Mouse (Mus musculus) midbrain, postnatal 0 days (tissue): Measurements from ENCODE around the gene S1pr4. TPM values are rescaled to one million over a fixed set of nuclear protein-coding genes. Genes with fewer than 3 reads are reported as not detected.

Experiments
- ATAC-seq: fragments of 200-750 bp; cut with Nextera tagmentation; 2 replicates; pipeline ENCODE4 v1.8.0; 2017; ENCODE audit warnings: moderate number of reproducible peaks, mild to moderate bottlenecking, moderate TSS enrichment, moderate library complexity; ENCODE audit not compliant: low FRiP score
- DNase-seq: peaks from one replicate; pipeline ENCODE4 v3.0.0-alpha.2; 2015; ENCODE audit warnings: low spot score
- H3K27ac ChIP-seq: fragments of 300-500 bp; sonication (generic); 2 replicates; pipeline ENCODE4 v1.5.1; 2014; ENCODE audit warnings: low read depth, mild to moderate bottlenecking, low read length, mixed read lengths
- H3K27me3 ChIP-seq: fragments of 300-500 bp; sonication (generic); 2 replicates; pipeline ENCODE4 v1.6.1; 2014; ENCODE audit warnings: low read length, control low read depth, mixed read lengths; ENCODE audit not compliant: insufficient read depth
- H3K36me3 ChIP-seq: fragments of 300-500 bp; sonication (generic); 2 replicates; pipeline ENCODE4 v1.6.1; 2014; ENCODE audit warnings: low read length, control low read depth, mixed read lengths; ENCODE audit not compliant: insufficient read depth
- H3K4me1 ChIP-seq: fragments of 300-500 bp; sonication (generic); 2 replicates; pipeline ENCODE4 v1.6.1; 2014; ENCODE audit warnings: mild to moderate bottlenecking, control low read depth, antibody characterized with exemption, low read length, mixed read lengths; ENCODE audit not compliant: insufficient read depth
- H3K4me2 ChIP-seq: fragments of 300-500 bp; sonication (generic); 2 replicates; pipeline ENCODE4 v1.6.1; 2014; ENCODE audit warnings: low read depth, mild to moderate bottlenecking, low read length, mixed read lengths; ENCODE audit not compliant: poor library complexity, severe bottlenecking
- H3K4me3 ChIP-seq: fragments of 300-500 bp; sonication (generic); 2 replicates; pipeline ENCODE4 v1.5.1; 2014; ENCODE audit warnings: low read depth, mild to moderate bottlenecking, low read length, moderate library complexity
- H3K9ac ChIP-seq: fragments of 300-500 bp; sonication (generic); replicated peaks from 2 replicates; pipeline ENCODE4 v1.6.1; 2014; ENCODE audit warnings: mild to moderate bottlenecking, low read length, moderate library complexity, mixed read lengths; ENCODE audit not compliant: poor library complexity, severe bottlenecking
- H3K9me3 ChIP-seq: fragments of 300-500 bp; sonication (generic); 2 replicates; pipeline ENCODE4 v1.6.1; 2016; ENCODE audit warnings: low read length, control low read depth
- CTCF ChIP-seq: IDR thresholded peaks from 2 replicates; pipeline ENCODE4 v1.5.1; 2016; ENCODE audit warnings: antibody characterized with exemption, mild to moderate bottlenecking
- WGBS: fragments of 180-500 bp; shearing (Covaris S2); extraction: QIAGEN DNeasy Blood & Tissue Kit; methylation state at CpG from one replicate; pipeline ENCODE4 v1.1.7; 2014; 5-methylcytosine and 5-hydroxymethylcytosine counted together
- polyA plus RNA-seq: library from polyadenylated mRNA; unstranded; fragments of >200 nt; fragmentation: Nextera tagmentation; extraction: Ambion mirVana; gene quantifications from 2 replicates; pipeline ENCODE4 v1.2.1, GENCODE M21; 2015
- total RNA-seq: library from RNA; depleted of rRNA; stranded (reverse); fragments of >200 nt; gene quantifications from 2 replicates; pipeline ENCODE4 v1.2.3, GENCODE M21; 2014

S1pr4 gene
- total and polyA plus RNA-seq, 2 experiments from 2014 or later = 0.16 to 0.41 TPM

DNA sequence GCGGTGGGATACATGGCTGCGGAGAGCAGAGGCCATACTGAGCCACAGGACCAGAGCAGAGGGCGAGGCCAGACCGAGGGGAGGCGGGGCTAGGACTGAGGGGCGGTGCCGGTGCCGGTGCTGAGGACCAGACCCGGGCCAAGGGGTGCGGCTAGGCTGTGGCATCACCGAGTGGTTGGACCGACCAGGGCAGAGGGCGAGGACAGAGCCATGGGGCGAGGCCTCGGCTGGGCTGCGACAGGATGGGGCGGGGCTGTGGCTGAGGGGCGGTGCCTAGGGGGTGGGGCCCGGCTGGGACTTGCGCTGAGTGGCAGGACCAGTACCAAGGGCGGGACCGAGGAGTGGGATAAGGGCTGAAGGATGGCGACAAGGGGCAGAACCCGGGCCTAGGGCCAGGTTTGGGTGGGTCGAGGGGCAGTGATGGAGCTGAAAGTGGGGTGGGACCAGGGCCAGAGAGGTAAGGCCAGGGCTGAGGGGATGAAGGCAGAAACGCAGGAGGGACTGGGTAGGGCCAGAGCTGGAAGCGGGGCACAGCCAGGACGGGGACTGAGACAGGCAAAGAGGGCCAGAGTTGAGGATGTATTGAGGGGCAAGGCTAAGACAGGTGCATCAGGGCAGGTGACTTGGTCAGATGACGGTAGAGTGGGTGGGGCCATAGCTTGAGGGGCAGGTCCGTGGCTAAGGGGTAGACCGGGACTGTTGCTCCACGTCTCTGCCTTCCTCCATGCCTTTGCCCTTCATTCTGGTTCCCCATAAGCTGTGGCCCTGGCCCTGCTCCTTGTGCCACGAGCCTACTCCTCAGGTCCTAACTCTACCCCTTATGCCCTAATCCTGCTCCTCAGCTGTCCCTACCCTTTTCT is 35.3 kb downstream of the S1pr4 start:
- H3K4me1 ChIP-seq = no peaks in the 10 kb centered on the region
- 6% methylated on average over 33 of the region's 33 CpGs for WGBS
- TF ChIP-seq CTCF = no peak
- H3K4me2 ChIP-seq = peak overlapping the region; percentile 0; the same call in 1 of the 2 replicates
- ATAC-seq (peak; percentile 39), DNase-seq (peak; percentile 31)
- H3K27ac ChIP-seq = no peak overlapping the region
- H3K9ac ChIP-seq = no peak overlapping the region; the same call in 1 of the 2 replicates
- H3K4me3 ChIP-seq = no peak overlapping the region
- H3K36me3 ChIP-seq = peaks cover 49% of the 10 kb centered on the region
- 0 out of 2 replicates have a peak, but pooled peaks cover 2% of the 10 kb centered on the region for H3K27me3 ChIP-seq
- H3K9me3 ChIP-seq = no peaks in the 10 kb centered on the region

DNA sequence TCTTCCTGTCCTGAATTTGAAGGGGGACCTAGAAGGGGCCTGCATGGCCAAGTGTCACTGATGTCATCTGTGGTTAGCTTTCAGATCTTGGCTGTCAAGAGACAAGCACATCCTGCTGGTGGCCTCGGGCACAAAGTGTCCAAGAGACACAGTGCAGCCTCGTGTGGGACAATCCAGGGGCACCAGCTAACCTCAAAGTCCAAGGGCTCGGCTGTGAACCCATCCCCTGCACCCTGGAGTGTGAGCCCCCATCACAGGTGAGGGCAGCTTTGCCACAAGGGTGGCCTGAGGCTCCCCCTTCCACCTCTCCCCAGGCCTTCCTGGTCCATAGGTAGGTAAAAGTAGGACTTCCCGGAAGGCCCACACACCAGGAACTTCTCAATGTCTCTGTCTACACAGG is 36.4 kb downstream of the S1pr4 start:
- Histone ChIP-seq H3K4me1 (no peaks in the 10 kb centered on the region), H3K4me2 (no peak overlapping the region), H3K36me3 (peaks cover 38% of the 10 kb centered on the region), H3K27ac (no peak overlapping the region), H3K9ac (no peak overlapping the region), H3K27me3 (0 out of 2 replicates have a peak, but pooled peaks cover 2% of the 10 kb centered on the region), H3K4me3 (no peak overlapping the region), H3K9me3 (no peaks in the 10 kb centered on the region)
- no peak for TF ChIP-seq CTCF
- DNase-seq (no peak), ATAC-seq (no peak)
- 72% methylated on average over 4 of the region's 4 CpGs for WGBS

DNA sequence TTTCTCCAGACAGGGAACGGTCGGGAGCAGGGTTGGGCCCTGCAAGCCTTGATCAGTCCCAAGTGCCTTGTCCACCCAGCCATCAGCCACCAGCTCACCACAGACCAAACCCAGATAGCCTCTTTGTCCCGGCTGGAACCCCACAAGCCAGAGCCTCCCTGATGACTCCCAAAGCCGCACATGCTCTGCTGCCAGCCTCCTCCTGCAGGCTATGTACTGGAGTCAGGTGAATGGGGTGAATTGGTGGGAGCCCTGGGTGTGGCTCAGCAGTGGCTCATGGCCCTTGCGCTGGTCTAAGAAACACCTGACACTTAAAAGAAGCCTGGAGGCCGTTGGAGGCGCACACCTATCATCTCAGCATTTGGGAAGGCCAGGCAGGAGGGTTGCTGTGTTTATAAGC is 37.0 kb downstream of the S1pr4 start:
- peaks cover 33% of the 10 kb centered on the region for H3K36me3 ChIP-seq
- no peaks in the 10 kb centered on the region for H3K4me1 ChIP-seq
- H3K9ac ChIP-seq = no peak overlapping the region
- 83% methylated on average over 7 of the region's 7 CpGs for WGBS
- no peaks in the 10 kb centered on the region for H3K9me3 ChIP-seq
- no peak for TF ChIP-seq CTCF
- no peak overlapping the region for H3K27ac ChIP-seq
- no peak overlapping the region for H3K4me2 ChIP-seq
- DNase-seq = no peak
- no peak for ATAC-seq
- H3K4me3 ChIP-seq = no peak overlapping the region
- H3K27me3 ChIP-seq = 0 out of 2 replicates have a peak, but pooled peaks cover 2% of the 10 kb centered on the region

DNA sequence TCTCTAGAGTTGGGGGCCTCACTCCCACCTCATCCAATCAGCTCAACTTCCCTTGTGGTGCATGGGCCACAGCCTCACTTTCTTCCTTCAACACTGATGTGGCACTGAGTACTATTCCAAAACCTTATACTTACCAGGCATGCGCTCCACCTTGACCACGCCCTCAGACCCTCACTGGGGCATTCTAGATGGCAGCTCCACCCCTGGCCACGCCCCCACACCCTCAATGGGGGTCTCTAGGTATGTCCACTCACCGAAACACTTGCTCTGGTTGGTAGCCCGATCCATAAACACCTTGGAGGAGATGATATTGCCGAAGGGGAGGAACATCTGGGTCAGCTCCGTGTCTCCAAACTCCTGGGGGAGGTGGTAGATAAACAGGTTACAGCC is 37.5 kb downstream of the S1pr4 start:
- Histone ChIP-seq H3K27me3 (0 out of 2 replicates have a peak, but pooled peaks cover 2% of the 10 kb centered on the region), H3K4me2 (no peak overlapping the region), H3K9ac (no peak overlapping the region), H3K4me1 (no peaks in the 10 kb centered on the region), H3K9me3 (no peaks in the 10 kb centered on the region), H3K36me3 (peaks cover 29% of the 10 kb centered on the region), H3K27ac (no peak overlapping the region), H3K4me3 (no peak overlapping the region)
- ATAC-seq = no peak
- no peak for TF ChIP-seq CTCF
- DNase-seq = no peak
- 49% methylated on average over 7 of the region's 7 CpGs for WGBS

DNA sequence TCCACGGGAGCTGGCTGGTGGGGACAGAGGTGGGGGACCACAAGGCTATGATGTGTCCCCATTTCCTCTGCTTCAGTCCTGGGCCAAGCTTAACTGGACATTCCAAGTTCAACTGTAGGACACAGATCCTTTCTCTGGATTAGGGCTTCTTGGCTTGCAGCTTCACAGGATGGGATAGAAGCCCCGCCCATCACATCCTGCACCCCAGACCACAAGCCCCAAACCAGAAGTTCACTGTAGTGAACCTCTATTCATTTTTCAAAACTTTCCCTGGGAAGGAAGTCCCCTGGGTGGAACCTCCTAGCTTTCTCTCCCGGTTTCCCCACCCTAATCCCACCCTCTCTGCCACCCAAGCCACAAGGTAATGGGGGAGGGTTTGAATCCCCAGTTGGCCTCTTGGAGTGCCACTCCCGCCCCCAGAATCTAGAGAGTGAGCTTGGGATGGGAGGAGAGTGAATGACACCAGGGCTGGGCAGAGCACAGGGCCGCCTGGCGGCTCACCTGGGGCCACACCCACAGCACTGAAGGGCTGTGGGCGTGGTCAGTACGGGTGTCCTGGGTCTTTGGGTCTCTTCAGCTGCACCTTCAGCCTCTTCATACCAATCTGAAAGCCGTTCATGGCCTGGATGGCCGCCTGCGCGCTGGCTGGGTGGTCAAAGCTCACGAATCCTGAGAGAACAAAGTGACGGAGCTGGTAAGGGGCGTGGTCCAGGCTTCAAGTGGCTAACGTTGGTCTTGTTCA is 38.1 kb downstream of the S1pr4 start:
- WGBS = 15% methylated on average over 16 of the region's 16 CpGs
- no peak for TF ChIP-seq CTCF
- H3K4me2 ChIP-seq = no peak overlapping the region
- H3K9ac ChIP-seq = no peak overlapping the region
- no peak overlapping the region for H3K27ac ChIP-seq
- 0 out of 2 replicates have a peak, but pooled peaks cover 2% of the 10 kb centered on the region for H3K27me3 ChIP-seq
- ATAC-seq = no peak
- H3K9me3 ChIP-seq = no peaks in the 10 kb centered on the region
- H3K4me1 ChIP-seq = no peaks in the 10 kb centered on the region
- DNase-seq = no peak
- peaks cover 25% of the 10 kb centered on the region for H3K36me3 ChIP-seq
- no peak overlapping the region for H3K4me3 ChIP-seq

DNA sequence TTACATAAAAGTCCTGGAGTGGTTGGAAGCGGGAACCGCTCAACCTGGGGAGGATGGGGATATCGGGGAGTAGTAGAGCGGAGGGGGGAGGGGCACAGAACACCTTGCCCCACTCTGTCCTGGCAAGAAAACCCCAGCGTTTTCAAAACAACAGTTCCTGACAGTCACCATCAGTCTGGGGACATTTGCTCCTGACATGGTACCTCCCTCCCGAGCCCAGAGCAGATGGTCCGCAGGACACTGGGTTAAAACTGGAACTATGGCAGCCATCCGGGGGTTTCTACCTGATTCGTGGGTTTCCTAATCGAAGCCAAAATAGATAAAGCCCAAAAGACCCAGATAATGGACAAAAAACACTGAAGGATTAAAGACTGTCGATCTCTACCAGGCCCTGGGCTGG is 39.0 kb downstream of the S1pr4 start:
- H3K9me3 ChIP-seq = no peaks in the 10 kb centered on the region
- whole genome bisulfite sequencing = 45% methylated on average over 11 of the region's 11 CpGs
- H3K4me3 ChIP-seq = no peak overlapping the region
- DNase-seq (no peak), ATAC-seq (no peak)
- H3K4me1 ChIP-seq = no peaks in the 10 kb centered on the region
- 0 out of 2 replicates have a peak, but pooled peaks cover 2% of the 10 kb centered on the region for H3K27me3 ChIP-seq
- no peak overlapping the region for H3K27ac ChIP-seq
- H3K36me3 ChIP-seq = peaks cover 18% of the 10 kb centered on the region
- TF ChIP-seq CTCF = no peak
- H3K4me2 ChIP-seq = no peak overlapping the region
- no peak overlapping the region for H3K9ac ChIP-seq
